Mouse (Mus musculus) E14TG2a.4 (cell line): Measurements from ENCODE around the gene Akt2.

Source experiments
- CTCF ChIP-seq: conservative IDR thresholded peaks from 2 replicates; pipeline ENCODE4 v1.5.1; 2014; ENCODE audit warnings: low read length
- NANOG ChIP-seq: IDR thresholded peaks from 2 replicates; pipeline ENCODE4 v1.6.1; 2014; ENCODE audit warnings: borderline replicate concordance, low read length, mixed read lengths
- POU5F1 ChIP-seq: IDR thresholded peaks from 2 replicates; pipeline ENCODE4 v1.6.1; 2014; ENCODE audit warnings: low read length, borderline replicate concordance

- TF ChIP-seq NANOG = no peak
- no peak for TF ChIP-seq CTCF
- TF ChIP-seq POU5F1 = no peak
Measured at GRCm38 (mm10) chr7:27613751-27614499, 22.6 kb downstream of the Akt2 start.
